Mouse (Mus musculus) lung, postnatal 0 days (tissue): ENCODE results near the gene Olfr26. TPM values are rescaled to one million over a fixed set of nuclear protein-coding genes. Genes with fewer than 3 reads are reported as not detected.

Experiments used
- ATAC-seq: fragments of 200-750 bp; cut with Nextera tagmentation; 2 replicates; pipeline ENCODE4 v1.8.0; 2017; ENCODE audit warnings: moderate library complexity
- DNase-seq: peaks from one replicate; pipeline ENCODE4 v3.0.0-alpha.2; 2016; ENCODE audit warnings: low spot score
- H3K27ac ChIP-seq: fragments of 300-500 bp; sonication (generic); 2 replicates; pipeline ENCODE4 v1.5.1; 2014; ENCODE audit warnings: antibody characterized with exemption, mild to moderate bottlenecking, low read length, mixed read lengths
- H3K27me3 ChIP-seq: fragments of 300-500 bp; sonication (generic); replicated peaks from 2 replicates; pipeline ENCODE4 v1.6.1; 2014; ENCODE audit warnings: low read length, mixed read lengths; ENCODE audit not compliant: insufficient read depth
- H3K36me3 ChIP-seq: fragments of 300-500 bp; sonication (generic); 2 replicates; pipeline ENCODE4 v1.6.1; 2014; ENCODE audit warnings: low read length, mixed read lengths; ENCODE audit not compliant: insufficient read depth
- H3K4me1 ChIP-seq: fragments of 300-500 bp; sonication (generic); 2 replicates; pipeline ENCODE4 v1.6.1; 2014; ENCODE audit warnings: antibody characterized with exemption, low read depth, low read length, mixed read lengths; ENCODE audit not compliant: insufficient read depth
- H3K4me2 ChIP-seq: fragments of 300-500 bp; sonication (generic); replicated peaks from 2 replicates; pipeline ENCODE4 v1.6.1; 2014; ENCODE audit warnings: low read depth, mild to moderate bottlenecking, low read length, moderate library complexity, mixed read lengths
- H3K4me3 ChIP-seq: fragments of 300-500 bp; sonication (generic); 2 replicates; pipeline ENCODE4 v1.5.1; 2014; ENCODE audit warnings: low read depth, low read length
- H3K9ac ChIP-seq: fragments of 300-500 bp; sonication (generic); replicated peaks from 2 replicates; pipeline ENCODE4 v1.6.1; 2014; ENCODE audit warnings: low read depth, mild to moderate bottlenecking
- H3K9me3 ChIP-seq: fragments of 300-500 bp; sonication (generic); 2 replicates; pipeline ENCODE4 v1.6.1; 2016; ENCODE audit warnings: low read length, mixed read lengths
- CTCF ChIP-seq: IDR thresholded peaks from 2 replicates; pipeline ENCODE4 v1.5.1; 2016; ENCODE audit warnings: antibody characterized with exemption, mild to moderate bottlenecking
- EP300 ChIP-seq: IDR thresholded peaks from 2 replicates; pipeline ENCODE4 v1.6.1; 2016; ENCODE audit warnings: antibody characterized with exemption, mild to moderate bottlenecking, control low read depth
- WGBS: fragments of 180-500 bp; shearing (Covaris S2); extraction: QIAGEN DNeasy Blood & Tissue Kit; methylation state at CpG from one replicate; pipeline ENCODE4 v1.1.7; 2014; 5-methylcytosine and 5-hydroxymethylcytosine counted together
- polyA plus RNA-seq: library from polyadenylated mRNA; unstranded; fragments of >200 nt; fragmentation: Nextera tagmentation; extraction: Ambion mirVana; gene quantifications from 2 replicates; pipeline ENCODE4 v1.2.1, GENCODE M21; 2015

Olfr26 gene
- polyA plus RNA-seq, 1 experiment from 2014 or later, result not detected

DNA sequence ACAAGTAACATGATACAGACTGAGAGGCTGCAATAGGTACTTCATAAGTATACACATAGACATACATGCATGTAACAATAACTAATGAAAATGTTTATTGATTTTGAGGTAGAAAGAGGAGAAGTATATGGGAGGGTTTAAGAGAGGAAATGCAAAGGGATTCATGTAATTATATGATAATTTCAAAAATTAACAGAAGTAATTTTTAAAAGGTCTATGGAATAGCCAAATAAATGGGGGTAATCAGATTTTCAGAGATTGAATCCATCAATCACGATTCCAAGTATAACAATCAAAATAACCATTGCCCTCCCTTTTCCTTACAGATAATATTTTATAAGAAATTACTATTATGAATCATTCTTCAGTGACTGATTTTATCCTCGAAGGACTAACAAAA is 22.0 kb downstream of the Olfr26 start, which contains the start of gene Olfr926:
Olfr926 (plus strand) TSS at position 301 of the 400 bp plus-strand sequence.
- no peak within 1 kb of the TSS for H3K4me3 ChIP-seq
- 0 out of 2 replicates have a peak, but pooled peaks cover 4% of the 10 kb centered on the region for H3K9me3 ChIP-seq
- H3K4me2 ChIP-seq, result no peak within 1 kb of the TSS
- H3K9ac ChIP-seq, result no peak within 1 kb of the TSS
- DNase-seq (no peak), ATAC-seq (no peak)
- no peak for TF ChIP-seq EP300
- TF ChIP-seq CTCF, result no peak
- no peaks in the 10 kb centered on the region for H3K36me3 ChIP-seq
- no peaks in the 10 kb centered on the region for H3K4me1 ChIP-seq
- no peak within 1 kb of the TSS for H3K27ac ChIP-seq
- H3K27me3 ChIP-seq, result no peaks in the 10 kb centered on the region
- 79% methylated on average over 2 of the region's 2 CpGs for WGBS

Other genes with a start within 250 kb of the Olfr26 start
- gene Olfr914, start 250.0 kb upstream of the Olfr26 start, polyA plus RNA-seq, result not detected in 2 replicates
- not detected in 2 replicates for gene Olfr916, start 195.2 kb upstream of the Olfr26 start, polyA plus RNA-seq
- not detected in 2 replicates for gene Olfr917, start 189.2 kb upstream of the Olfr26 start, polyA plus RNA-seq
- not detected in 2 replicates for gene Olfr918, start 180.5 kb upstream of the Olfr26 start, polyA plus RNA-seq
- not detected in 2 replicates for gene Olfr919, start 151.4 kb upstream of the Olfr26 start, polyA plus RNA-seq
- gene Vwa5a, start 136.8 kb upstream of the Olfr26 start, polyA plus RNA-seq, result 30.3 and 34.9 TPM in 2 replicates
- gene Olfr920, start 102.8 kb upstream of the Olfr26 start, polyA plus RNA-seq, result 0.14 and 0.17 TPM in 2 replicates
- gene Olfr921, start 82.0 kb upstream of the Olfr26 start, polyA plus RNA-seq, result not detected in 2 replicates
- not detected in 2 replicates for gene Olfr922, start 40.4 kb upstream of the Olfr26 start, polyA plus RNA-seq
- gene Olfr923, start 28.5 kb upstream of the Olfr26 start, polyA plus RNA-seq, result not detected in 2 replicates
- not detected in 2 replicates for gene Olfr924, start 10.6 kb upstream of the Olfr26 start, polyA plus RNA-seq
- not detected in 2 replicates for gene Olfr926, start 22.1 kb downstream of the Olfr26 start, polyA plus RNA-seq
- gene Olfr930, start 74.7 kb downstream of the Olfr26 start, polyA plus RNA-seq, result not detected in 2 replicates
- not detected in 2 replicates for gene Olfr933, start 117.3 kb downstream of the Olfr26 start, polyA plus RNA-seq
- gene Olfr934, start 133.3 kb downstream of the Olfr26 start, polyA plus RNA-seq, result not detected in 2 replicates
- gene Olfr935, start 144.6 kb downstream of the Olfr26 start, polyA plus RNA-seq, result not detected in 2 replicates
- not detected in 2 replicates for gene Olfr146, start 168.3 kb downstream of the Olfr26 start, polyA plus RNA-seq
- not detected in 2 replicates for gene Olfr937, start 209.9 kb downstream of the Olfr26 start, polyA plus RNA-seq
- not detected in 2 replicates for gene Olfr938, start 223.8 kb downstream of the Olfr26 start, polyA plus RNA-seq